In the genomic region with DNA sequence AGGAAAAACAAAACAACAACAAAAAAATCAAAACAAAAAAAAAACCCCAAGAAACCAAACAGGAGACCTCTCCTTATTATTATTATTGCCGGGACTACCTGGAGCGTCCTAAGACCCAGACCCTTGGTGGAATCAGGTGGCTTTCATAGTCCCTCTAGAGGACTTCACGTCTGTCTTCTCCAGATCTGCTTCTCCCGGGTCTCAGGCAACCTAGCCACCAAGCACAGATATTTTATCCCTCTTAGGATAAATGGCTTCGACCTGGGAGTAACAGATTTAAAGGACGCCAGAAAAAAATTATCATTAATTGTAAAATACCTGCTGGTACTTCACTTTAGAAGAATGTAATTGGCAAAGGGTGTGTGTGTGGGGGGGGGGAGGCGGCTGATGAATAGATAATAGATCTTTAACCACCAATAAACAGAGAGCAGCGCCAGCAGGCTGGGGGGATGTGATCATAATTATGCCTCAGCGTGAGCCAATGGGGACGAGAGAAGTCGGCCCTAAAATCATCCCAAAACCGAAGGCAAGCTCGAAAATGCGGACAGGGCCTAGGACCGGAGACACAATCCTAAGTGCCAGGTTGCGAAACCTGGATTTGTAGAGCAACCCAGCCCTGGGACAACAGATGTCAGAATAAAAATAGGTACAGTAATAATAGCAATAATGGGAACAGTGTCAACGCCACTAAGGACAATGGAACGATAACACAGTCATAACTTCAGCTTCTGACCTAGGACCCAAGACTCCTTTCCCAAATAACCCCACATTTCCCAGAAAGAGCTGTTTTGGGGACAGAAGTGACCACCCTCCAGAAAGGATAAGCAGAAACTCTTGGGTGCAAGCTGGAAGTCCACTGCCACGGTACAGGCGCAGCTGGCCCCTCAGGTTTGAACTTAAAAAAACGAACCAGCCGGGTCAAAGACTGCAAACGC, we compare ENCODE assay signal across 10 mouse cellular contexts. TPM values are rescaled to one million over a fixed set of nuclear protein-coding genes. Genes with fewer than 3 reads are reported as not detected.
DNase-seq lines count a peak whose midpoint lies in the region; ATAC-seq and TF ChIP-seq lines count a peak whose summit lies in the region.
"Had no signal": no experiment of that assay in that cellular context is flagged by ENCODE, and none has a peak within 500 bp of the region (broad histone marks: within the 10 kb centered on the region; RNA-seq: fewer than 3 reads in every experiment).

No protein-coding gene starts in this region.

- intact Hi-C loops in gastrocnemius, postnatal 14 days (cut with DNase I; ENCODE audit: low total_unique reads): loop anchor here (10.0 kb wide), 1 partner anchor 858 kb away; no protein-coding TSS in a partner anchor

- no peaks in the 10 kb centered on the region for H3K36me3 ChIP-seq in forebrain, embryonic 11.5 days (ENCODE audit: control insufficient read depth, insufficient read depth, low read length)
- H3K36me3 ChIP-seq in neural tube, embryonic 15.5 days: no peaks in the 10 kb centered on the region
- no peaks in the 10 kb centered on the region for H3K36me3 ChIP-seq in thymus, adult 2 months (ENCODE audit: control insufficient read depth, insufficient read depth, low read length)

- WGBS in forebrain, embryonic 11.5 days: under 1% methylated on average over 23 of the region's 23 CpGs
- 1% methylated on average over 23 of the region's 23 CpGs for WGBS in neural tube, embryonic 15.5 days
- 12% methylated on average over 23 of the region's 23 CpGs for WGBS in thymus, adult 2 months

- peak overlapping the region; percentile 99 for H3K9ac ChIP-seq in forebrain, embryonic 11.5 days (ENCODE audit: low read length)
- no peak overlapping the region for H3K9ac ChIP-seq in neural tube, embryonic 15.5 days (replicated peaks)

- peak; percentile 31 for DNase-seq in gastrocnemius, postnatal 25 days
- DNase-seq in gastrocnemius, postnatal 14 days: no peak
- peak; percentile 33 for DNase-seq in ES-CJ7 (ENCODE audit: low read depth, low spot score)
- DNase-seq in forebrain, embryonic 11.5 days (ENCODE audit: low spot score): peak; percentile 85
- peak; percentile 82 to 94 for DNase-seq in layer of hippocampus, adult 18-20 months (ENCODE audit: low spot score in 2 of 2)
- no peak for DNase-seq in spleen, adult 12 weeks (ENCODE audit: low spot score)
- DNase-seq in thymus, adult 2 months: no peak

- ATAC-seq in forebrain, embryonic 11.5 days (replicated peaks; ENCODE audit: low FRiP score): peak; percentile 49
- no peak for ATAC-seq in neural tube, embryonic 15.5 days (ENCODE audit: low FRiP score)

- TF ChIP-seq CTCF in thymus, adult 2 months (IDR thresholded peaks at IDR 0.05; ENCODE audit: borderline replicate concordance, control insufficient read depth, extremely low read depth, insufficient read depth, low read length, poor library complexity): no peak

- peaks cover 29% of the 10 kb centered on the region for H3K27me3 ChIP-seq in forebrain, embryonic 11.5 days (ENCODE audit: control insufficient read depth, insufficient read depth, low read length)
- H3K27me3 ChIP-seq in neural tube, embryonic 15.5 days (replicated peaks): peaks cover 95% of the 10 kb centered on the region
- H3K27me3 ChIP-seq in thymus, adult 2 months (ENCODE audit: control insufficient read depth, insufficient read depth, low read length): peaks cover 32% of the 10 kb centered on the region
- H3K27me3 ChIP-seq: CH12.LX had no signal

- peak overlapping the region; percentile 88 for H3K4me3 ChIP-seq in forebrain, embryonic 11.5 days (ENCODE audit: low read depth, low read length)
- peak overlapping the region; percentile 19; the same call in 1 of the 2 replicates for H3K4me3 ChIP-seq in neural tube, embryonic 15.5 days (replicated peaks)
- no peak overlapping the region for H3K4me3 ChIP-seq in thymus, adult 2 months (ENCODE audit: control insufficient read depth, insufficient read depth, low read length)

- TF ChIP-seq POLR2A in thymus, adult 2 months (IDR thresholded peaks at IDR 0.05; ENCODE audit: control insufficient read depth, extremely low read depth, insufficient read depth, low read length, poor library complexity): no peak

- peak overlapping the region; percentile 99 for H3K27ac ChIP-seq in forebrain, embryonic 11.5 days (ENCODE audit: low read depth, low read length)
- no peak overlapping the region for H3K27ac ChIP-seq in neural tube, embryonic 15.5 days (replicated peaks)
- H3K27ac ChIP-seq in thymus, adult 2 months (ENCODE audit: control insufficient read depth, insufficient read depth, low read length): no peak overlapping the region

- peak overlapping the region; percentile 72 for H3K4me2 ChIP-seq in forebrain, embryonic 11.5 days (ENCODE audit: low read depth, low read length, severe bottlenecking)
- peak overlapping the region; percentile 51; the same call in 1 of the 2 replicates for H3K4me2 ChIP-seq in neural tube, embryonic 15.5 days

- H3K9me3 ChIP-seq in forebrain, embryonic 11.5 days (ENCODE audit: control insufficient read depth, low read length): no peaks in the 10 kb centered on the region
- no peaks in the 10 kb centered on the region for H3K9me3 ChIP-seq in neural tube, embryonic 15.5 days (replicated peaks)

- peaks cover 6% of the 10 kb centered on the region for H3K4me1 ChIP-seq in forebrain, embryonic 11.5 days (replicated peaks; ENCODE audit: control insufficient read depth, insufficient read depth, low read length)
- peaks cover 21% of the 10 kb centered on the region for H3K4me1 ChIP-seq in neural tube, embryonic 15.5 days
- H3K4me1 ChIP-seq in thymus, adult 2 months (replicated peaks; ENCODE audit: control insufficient read depth, insufficient read depth, low read length): no peaks in the 10 kb centered on the region

RNA-seq across cellular contexts. Expression of a gene that starts 0.9 kb away (rescaled TPM):
- 1 to 10 TPM; 1.4 TPM for total RNA-seq in gastrocnemius, postnatal 25 days (2021)
- total RNA-seq in gastrocnemius, postnatal 14 days (2021): 1 to 10 TPM in 1 of 2 experiments, under 1 TPM in 1; 0.66 to 1.2 TPM
- polyA plus RNA-seq in forebrain, embryonic 11.5 days (2014; fragmentation: Nextera tagmentation; extraction: Ambion mirVana): 75.6 and 78.9 TPM in 2 replicates
- 10 to 100 TPM; 29.4 to 31.3 TPM for total RNA-seq in layer of hippocampus, adult 18-20 months (2021)
- polyA plus RNA-seq in neural tube, embryonic 15.5 days (2015; fragmentation: Nextera tagmentation; extraction: Ambion mirVana): 0.06 TPM in 1 of 2 replicates, not detected in the other
- polyA plus RNA-seq in thymus, adult 2 months (2012; rRNA removed): 0.04 TPM in 1 of 2 replicates, not detected in the other
- total RNA-seq: CH12.LX had no signal
- polyA plus RNA-seq: large intestine, adult 2 months had no signal

Comparison
In these comparisons a context has a peak if more than half of its experiments do, and no peak if none do; other contexts are left out.
1. DNase-seq: peak in gastrocnemius, postnatal 25 days (single experiment), ES-CJ7 (single experiment), forebrain, embryonic 11.5 days (single experiment) and layer of hippocampus, adult 18-20 months (2 of 2); none in gastrocnemius, postnatal 14 days (single experiment), spleen, adult 12 weeks (single experiment) and thymus, adult 2 months (single experiment).
2. RNA of a gene that starts 0.9 kb away (total RNA-seq): 29.4 to 31.3 TPM in layer of hippocampus, adult 18-20 months; 1.4 TPM in gastrocnemius, postnatal 25 days and 0.66 to 1.2 TPM in gastrocnemius, postnatal 14 days; every median in the first group is over 10 times any median in the second.